8 mouse cellular contexts compared by ENCODE assay signal in genomic region chr5:136136292-136136990, GRCm38 (mm10). TPM values are rescaled to one million over a fixed set of nuclear protein-coding genes. Genes with fewer than 3 reads are reported as not detected.
DNase-seq lines count a peak whose midpoint lies in the region; ATAC-seq and TF ChIP-seq lines count a peak whose summit lies in the region.

No protein-coding gene starts in this region.

- peak overlapping the region; percentile 72 for H3K4me3 ChIP-seq in lung, embryonic 15.5 days
- peak overlapping the region; percentile 59 for H3K4me3 ChIP-seq in cortical plate, adult 2 months (ENCODE audit: insufficient read depth, low read length)
- peak overlapping the region; percentile 81 for H3K4me3 ChIP-seq in hindbrain, postnatal 0 days (ENCODE audit: low read length)
- H3K4me3 ChIP-seq in neural tube, embryonic 12.5 days, result peak overlapping the region; percentile 59

- DNase-seq in lung, adult 18-20 months, result no peak
- no peak for DNase-seq in hindbrain, postnatal 0 days (ENCODE audit: low spot score)
- DNase-seq in left cerebral cortex, adult 9 months (ENCODE audit: low spot score in 2 of 2), result no peak
- no peak for DNase-seq in spleen, postnatal 14 days (ENCODE audit: low spot score in 2 of 2)
- no peak for DNase-seq in kidney, postnatal 25 days

- peak overlapping the region; percentile 55 for H3K27ac ChIP-seq in lung, embryonic 15.5 days
- no peak overlapping the region for H3K27ac ChIP-seq in cortical plate, adult 2 months (ENCODE audit: insufficient read depth, low read length)
- peak overlapping the region; percentile 64 for H3K27ac ChIP-seq in hindbrain, postnatal 0 days
- no peak overlapping the region for H3K27ac ChIP-seq in neural tube, embryonic 12.5 days

- no peak for TF ChIP-seq CTCF in cortical plate, adult 2 months (IDR thresholded peaks at IDR 0.05; ENCODE audit: extremely low read depth, insufficient read depth, low read length)
- TF ChIP-seq CTCF in hindbrain, postnatal 0 days (IDR thresholded peaks at IDR 0.05; ENCODE audit: low read depth), result no peak

- no peak for ATAC-seq in lung, embryonic 15.5 days (ENCODE audit: borderline replicate concordance, extremely low read depth, low FRiP score, low TSS enrichment)
- peak; percentile 7; the same call in 1 of the 2 replicates for ATAC-seq in hindbrain, postnatal 0 days
- no peak for ATAC-seq in neural tube, embryonic 12.5 days (ENCODE audit: low FRiP score, low read depth)

- TF ChIP-seq POLR2A in cortical plate, adult 2 months (IDR thresholded peaks at IDR 0.05; ENCODE audit: extremely low read depth, insufficient read depth, low read length), result no peak

- peak overlapping the region; percentile 63 for H3K9ac ChIP-seq in lung, embryonic 15.5 days
- peak overlapping the region; percentile 77 for H3K9ac ChIP-seq in hindbrain, postnatal 0 days (replicated peaks; ENCODE audit: low read length)
- H3K9ac ChIP-seq in neural tube, embryonic 12.5 days, result peak overlapping the region; percentile 74

- WGBS in lung, embryonic 15.5 days, result 5% methylated on average over 20 of the region's 20 CpGs
- WGBS in hindbrain, postnatal 0 days, result 10% methylated on average over 20 of the region's 20 CpGs
- WGBS in neural tube, embryonic 12.5 days, result 11% methylated on average over 20 of the region's 20 CpGs

- peaks cover 30% of the 10 kb centered on the region for H3K36me3 ChIP-seq in lung, embryonic 15.5 days
- peaks cover 24% of the 10 kb centered on the region for H3K36me3 ChIP-seq in hindbrain, postnatal 0 days (ENCODE audit: insufficient read depth, low read length)
- peaks cover 43% of the 10 kb centered on the region for H3K36me3 ChIP-seq in neural tube, embryonic 12.5 days

- H3K4me2 ChIP-seq in lung, embryonic 15.5 days, result peak overlapping the region; percentile 73
- peak overlapping the region; percentile 83 for H3K4me2 ChIP-seq in hindbrain, postnatal 0 days (ENCODE audit: low read depth, low read length)
- peak overlapping the region; percentile 88 for H3K4me2 ChIP-seq in neural tube, embryonic 12.5 days (replicated peaks)

- H3K27me3 ChIP-seq in lung, embryonic 15.5 days, result no peaks in the 10 kb centered on the region
- H3K27me3 ChIP-seq in hindbrain, postnatal 0 days (ENCODE audit: insufficient read depth, low read length), result no peaks in the 10 kb centered on the region
- H3K27me3 ChIP-seq in neural tube, embryonic 12.5 days (replicated peaks), result no peaks in the 10 kb centered on the region

- no peaks in the 10 kb centered on the region for H3K9me3 ChIP-seq in lung, embryonic 15.5 days
- no peaks in the 10 kb centered on the region for H3K9me3 ChIP-seq in hindbrain, postnatal 0 days (ENCODE audit: low read length)
- no peaks in the 10 kb centered on the region for H3K9me3 ChIP-seq in neural tube, embryonic 12.5 days

- H3K4me1 ChIP-seq in lung, embryonic 15.5 days, result peaks cover 20% of the 10 kb centered on the region
- 0 out of 2 replicates have a peak, but pooled peaks cover 1% of the 10 kb centered on the region for H3K4me1 ChIP-seq in cortical plate, adult 2 months (ENCODE audit: control insufficient read depth, insufficient read depth, low read length)
- peaks cover 7% of the 10 kb centered on the region for H3K4me1 ChIP-seq in hindbrain, postnatal 0 days (ENCODE audit: insufficient read depth, low read length)
- peaks cover 20% of the 10 kb centered on the region for H3K4me1 ChIP-seq in neural tube, embryonic 12.5 days

RNA-seq across cellular contexts. Expression of gene Alkbh4, which starts 0.5 kb away (rescaled TPM):
- polyA plus RNA-seq in lung, embryonic 15.5 days (2015; fragmentation: Nextera tagmentation; extraction: Ambion mirVana), result 15.4 and 18.0 TPM in 2 replicates
- 10.4 and 11.3 TPM in 2 replicates for polyA plus RNA-seq in cortical plate, adult 2 months (2012; rRNA removed)
- 17.6 and 21.9 TPM in 2 replicates for total RNA-seq in hindbrain, postnatal 0 days (2014; rRNA removed)
- polyA plus RNA-seq in hindbrain, postnatal 0 days (2015; fragmentation: Nextera tagmentation; extraction: Ambion mirVana), result 15.2 and 15.4 TPM in 2 replicates
- polyA plus RNA-seq in neural tube, embryonic 12.5 days (2016; fragmentation: Nextera tagmentation; extraction: Ambion mirVana), result 23.8 and 24.6 TPM in 2 replicates

RNA-seq across cellular contexts. Expression of gene Lrwd1, which starts 0.6 kb away (rescaled TPM):
- 36.7 and 37.5 TPM in 2 replicates for polyA plus RNA-seq in lung, embryonic 15.5 days (2015; fragmentation: Nextera tagmentation; extraction: Ambion mirVana)
- 18.2 and 19.8 TPM in 2 replicates for polyA plus RNA-seq in cortical plate, adult 2 months (2012; rRNA removed)
- 32.9 and 35.8 TPM in 2 replicates for total RNA-seq in hindbrain, postnatal 0 days (2014; rRNA removed)
- 16.8 and 17.7 TPM in 2 replicates for polyA plus RNA-seq in hindbrain, postnatal 0 days (2015; fragmentation: Nextera tagmentation; extraction: Ambion mirVana)
- 37.6 and 37.7 TPM in 2 replicates for polyA plus RNA-seq in neural tube, embryonic 12.5 days (2016; fragmentation: Nextera tagmentation; extraction: Ambion mirVana)

RNA-seq across cellular contexts. Expression of gene Polr2j, which starts 20.0 kb away (rescaled TPM):
- 198 and 223 TPM in 2 replicates for polyA plus RNA-seq in lung, embryonic 15.5 days (2015; fragmentation: Nextera tagmentation; extraction: Ambion mirVana)
- 121 and 126 TPM in 2 replicates for polyA plus RNA-seq in cortical plate, adult 2 months (2012; rRNA removed)
- 94.2 and 159 TPM in 2 replicates for total RNA-seq in hindbrain, postnatal 0 days (2014; rRNA removed)
- polyA plus RNA-seq in hindbrain, postnatal 0 days (2015; fragmentation: Nextera tagmentation; extraction: Ambion mirVana), result 235 and 245 TPM in 2 replicates
- 234 and 249 TPM in 2 replicates for polyA plus RNA-seq in neural tube, embryonic 12.5 days (2016; fragmentation: Nextera tagmentation; extraction: Ambion mirVana)

RNA-seq across cellular contexts. Expression of gene Orai2, which starts 34.1 kb away (rescaled TPM):
- 7.7 and 8.3 TPM in 2 replicates for polyA plus RNA-seq in lung, embryonic 15.5 days (2015; fragmentation: Nextera tagmentation; extraction: Ambion mirVana)
- 54.6 and 73.6 TPM in 2 replicates for polyA plus RNA-seq in cortical plate, adult 2 months (2012; rRNA removed)
- total RNA-seq in hindbrain, postnatal 0 days (2014; rRNA removed), result 122 and 148 TPM in 2 replicates
- 50.6 and 56.8 TPM in 2 replicates for polyA plus RNA-seq in hindbrain, postnatal 0 days (2015; fragmentation: Nextera tagmentation; extraction: Ambion mirVana)
- 18.6 and 18.9 TPM in 2 replicates for polyA plus RNA-seq in neural tube, embryonic 12.5 days (2016; fragmentation: Nextera tagmentation; extraction: Ambion mirVana)

RNA-seq across cellular contexts. Expression of gene Rasa4, which starts 52.7 kb away (rescaled TPM):
- 2.6 and 4.1 TPM in 2 replicates for polyA plus RNA-seq in lung, embryonic 15.5 days (2015; fragmentation: Nextera tagmentation; extraction: Ambion mirVana)
- 6.5 and 7.4 TPM in 2 replicates for polyA plus RNA-seq in cortical plate, adult 2 months (2012; rRNA removed)
- 27.0 and 27.5 TPM in 2 replicates for total RNA-seq in hindbrain, postnatal 0 days (2014; rRNA removed)
- 19.2 and 19.4 TPM in 2 replicates for polyA plus RNA-seq in hindbrain, postnatal 0 days (2015; fragmentation: Nextera tagmentation; extraction: Ambion mirVana)
- polyA plus RNA-seq in neural tube, embryonic 12.5 days (2016; fragmentation: Nextera tagmentation; extraction: Ambion mirVana), result 10.8 and 11.0 TPM in 2 replicates

Comparison
In these comparisons a context has a peak if more than half of its experiments do, and no peak if none do; other contexts are left out.
1. H3K27ac ChIP-seq: peak in lung, embryonic 15.5 days (single experiment) and hindbrain, postnatal 0 days (single experiment); none in cortical plate, adult 2 months (single experiment) and neural tube, embryonic 12.5 days (single experiment).
2. Peak in every context shown above with its lines, with median percentiles within 50 percentile points of each other: H3K4me2 ChIP-seq, H3K4me3 ChIP-seq and H3K9ac ChIP-seq.